Mouse (Mus musculus) heart, embryonic 10.5 days (tissue): Measurements from ENCODE around the gene Washc4. TPM values are rescaled to one million over a fixed set of nuclear protein-coding genes. Genes with fewer than 3 reads are reported as not detected.
A peak's percentile ranks its signal among the peaks of the same experiment; 100 is the strongest.

Source experiments
- DNase-seq: peaks from one replicate; pipeline ENCODE4 v3.0.0-alpha.2; 2017; ENCODE audit warnings: low spot score
- H3K27ac ChIP-seq: fragments of 300-500 bp; sonication (generic); 2 replicates; pipeline ENCODE4 v1.5.1; 2016; ENCODE audit warnings: mild to moderate bottlenecking
- H3K27me3 ChIP-seq: fragments of 300-500 bp; sonication (generic); 2 replicates; pipeline ENCODE4 v1.6.1; 2016; ENCODE audit warnings: mild to moderate bottlenecking; ENCODE audit not compliant: poor library complexity, insufficient read depth, severe bottlenecking
- H3K36me3 ChIP-seq: fragments of 300-500 bp; sonication (generic); 2 replicates; pipeline ENCODE4 v1.6.1; 2016; ENCODE audit warnings: mild to moderate bottlenecking, moderate library complexity
- H3K4me1 ChIP-seq: fragments of 300-500 bp; sonication (generic); 2 replicates; pipeline ENCODE4 v1.6.1; 2016; ENCODE audit warnings: mild to moderate bottlenecking
- H3K4me3 ChIP-seq: fragments of 300-500 bp; sonication (generic); 2 replicates; pipeline ENCODE4 v1.5.1; 2016; ENCODE audit warnings: mild to moderate bottlenecking, moderate library complexity
- H3K9me3 ChIP-seq: fragments of 300-500 bp; sonication (generic); 2 replicates; pipeline ENCODE4 v1.6.1; 2016; ENCODE audit warnings: mild to moderate bottlenecking, moderate library complexity
- WGBS: fragments of 180-500 bp; shearing (Covaris S2); methylation state at CpG from one replicate; pipeline ENCODE4 v1.1.7; 2016; 5-methylcytosine and 5-hydroxymethylcytosine counted together
- polyA plus RNA-seq: library from polyadenylated mRNA; unstranded; fragments of >200 nt; fragmentation: Nextera tagmentation; extraction: Ambion mirVana; gene quantifications from 2 replicates; pipeline ENCODE4 v1.2.1, GENCODE M21; 2016

Washc4 gene
- polyA plus RNA-seq, 1 experiment from 2014 or later = 29.6 TPM

DNA sequence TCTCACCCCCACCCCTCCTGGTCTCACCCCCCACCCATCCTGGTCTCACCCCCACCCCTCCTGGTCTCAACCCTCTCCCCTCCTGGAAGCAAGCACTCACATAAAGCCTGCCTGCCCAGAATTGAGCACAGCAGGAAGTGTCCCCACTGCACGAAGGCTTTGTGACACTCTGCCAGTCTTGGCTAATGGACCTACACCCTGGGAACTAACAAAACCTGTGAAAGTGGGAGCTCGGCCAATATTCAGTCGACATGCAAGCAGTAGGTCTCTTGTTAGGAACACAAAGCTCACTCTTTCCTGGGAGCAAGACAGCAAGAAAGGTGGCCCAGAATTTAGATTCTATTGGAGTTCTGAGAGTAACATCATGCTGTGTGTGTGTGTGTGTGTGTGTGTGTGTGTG lies 87.3 kb downstream of the Washc4 start:
- WGBS = 58% methylated on average over 3 of the region's 3 CpGs
- H3K4me1 ChIP-seq = peaks cover 55% of the 10 kb centered on the region
- no peaks in the 10 kb centered on the region for H3K9me3 ChIP-seq
- H3K27me3 ChIP-seq = no peaks in the 10 kb centered on the region
- no peak overlapping the region for H3K27ac ChIP-seq
- no peak for DNase-seq
- no peak overlapping the region for H3K4me3 ChIP-seq
- peaks cover 42% of the 10 kb centered on the region for H3K36me3 ChIP-seq

DNA sequence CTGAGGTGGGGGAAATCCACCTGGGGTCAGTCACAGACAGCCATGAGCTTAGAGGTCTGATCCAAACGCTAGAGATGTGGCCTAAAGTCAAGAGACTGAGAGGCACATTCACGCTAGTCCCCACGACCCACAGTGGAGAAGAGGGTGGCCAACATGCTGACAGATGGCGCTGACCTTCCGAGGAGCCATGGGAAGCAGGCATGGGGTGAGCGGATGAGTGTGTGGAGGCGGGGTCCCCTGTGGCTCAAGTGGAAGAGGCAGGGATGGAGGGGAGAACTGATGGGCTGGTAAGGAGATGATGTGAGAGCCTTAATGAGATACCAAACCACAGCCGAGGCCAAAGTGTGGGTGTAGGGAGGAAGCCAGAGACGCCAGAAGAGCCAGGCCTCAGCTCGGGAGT lies 88.2 kb downstream of the Washc4 start:
- Histone ChIP-seq H3K27me3 (no peaks in the 10 kb centered on the region), H3K27ac (no peak overlapping the region; the same call in 1 of the 2 replicates), H3K4me1 (peaks cover 58% of the 10 kb centered on the region), H3K9me3 (no peaks in the 10 kb centered on the region), H3K36me3 (peaks cover 37% of the 10 kb centered on the region), H3K4me3 (no peak overlapping the region)
- 80% methylated on average over 10 of the region's 10 CpGs for WGBS
- no peak for DNase-seq

DNA sequence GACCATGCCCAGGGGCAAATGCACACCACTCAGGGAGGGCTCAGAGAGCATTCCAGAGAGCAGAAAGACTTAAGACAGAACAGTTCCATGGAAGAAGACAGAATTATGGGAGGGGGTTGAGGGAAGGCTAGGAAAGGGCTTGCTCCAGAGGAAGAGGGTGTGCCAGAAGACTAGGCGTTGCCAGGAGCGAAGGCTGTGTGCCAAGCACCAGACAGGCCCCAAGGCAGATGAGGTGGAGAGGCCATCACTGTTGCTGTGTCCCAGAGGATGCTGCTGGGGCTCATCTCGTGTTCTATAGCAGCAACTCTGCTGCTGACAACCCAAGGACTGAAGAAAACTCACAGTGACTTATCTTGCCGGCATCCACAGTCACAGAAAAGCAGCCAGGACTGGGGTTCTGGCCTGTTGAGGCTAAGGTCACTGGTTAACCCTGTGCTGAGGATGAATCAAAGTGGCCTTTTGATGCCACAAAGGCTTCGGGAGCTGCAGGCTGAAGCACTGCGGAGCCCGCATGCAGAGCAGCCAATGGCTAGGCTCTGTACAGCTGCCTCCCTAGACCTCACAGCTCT lies 89.3 kb downstream of the Washc4 start:
- Histone ChIP-seq H3K27me3 (no peaks in the 10 kb centered on the region), H3K9me3 (no peaks in the 10 kb centered on the region), H3K4me3 (no peak overlapping the region), H3K27ac (no peak overlapping the region), H3K4me1 (peaks cover 63% of the 10 kb centered on the region), H3K36me3 (peaks cover 27% of the 10 kb centered on the region)
- 87% methylated on average over 7 of the region's 7 CpGs for WGBS
- no peak for DNase-seq

DNA sequence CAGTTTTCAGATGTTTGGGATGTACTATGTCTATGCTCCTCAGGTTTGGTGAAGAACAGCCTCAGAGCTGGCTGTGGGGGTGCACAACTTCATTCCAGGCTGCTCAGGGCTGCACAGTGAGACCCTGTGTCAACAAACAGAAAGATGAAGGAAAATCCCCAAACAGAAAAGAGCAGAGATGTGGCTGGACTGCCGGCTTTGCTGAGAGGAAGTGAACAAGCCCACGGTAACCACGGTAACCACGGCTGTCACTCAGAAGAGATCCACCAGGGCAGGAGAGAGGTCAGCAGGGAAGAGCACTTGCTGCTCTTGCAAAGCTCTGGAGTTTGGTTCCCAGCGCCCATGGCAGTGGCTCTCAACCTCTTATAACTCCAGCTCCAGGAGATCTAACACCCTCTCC lies 90.9 kb downstream of the Washc4 start:
- 33% methylated on average over 5 of the region's 5 CpGs for WGBS
- H3K36me3 ChIP-seq = peaks cover 17% of the 10 kb centered on the region
- no peak for DNase-seq

DNA sequence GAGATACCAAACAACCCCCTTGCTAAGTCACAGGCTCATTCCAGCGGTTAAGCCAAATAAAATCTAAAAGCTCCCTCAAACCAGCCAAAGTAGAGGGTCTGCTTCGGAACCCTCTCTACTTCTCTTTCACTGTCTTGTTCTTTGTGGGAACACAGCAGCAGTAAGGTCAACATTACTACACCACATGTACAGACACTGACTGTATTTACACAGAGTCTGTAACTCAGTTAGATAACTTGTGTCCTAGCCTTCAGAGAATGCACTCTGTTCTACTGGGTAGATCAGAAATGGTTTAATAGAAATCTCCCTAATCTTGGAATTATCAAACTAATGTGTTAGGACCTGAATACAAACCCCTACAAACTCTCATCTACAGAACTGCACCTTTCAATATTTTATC lies 92.6 kb downstream of the Washc4 start:
- Histone ChIP-seq H3K9me3 (no peaks in the 10 kb centered on the region), H3K4me1 (peaks cover 47% of the 10 kb centered on the region), H3K27me3 (no peaks in the 10 kb centered on the region), H3K36me3 (peaks cover 16% of the 10 kb centered on the region), H3K27ac (peak overlapping the region; percentile 62; the same call in 1 of the 2 replicates), H3K4me3 (no peak overlapping the region)
- DNase-seq = no peak
- 89% methylated on average over 2 of the region's 2 CpGs for WGBS

More for the DNA sequence above, 90.9 kb downstream of the Washc4 start:
- Histone ChIP-seq H3K27ac (no peak overlapping the region), H3K9me3 (no peaks in the 10 kb centered on the region), H3K27me3 (no peaks in the 10 kb centered on the region), H3K4me3 (no peak overlapping the region), H3K4me1 (peaks cover 52% of the 10 kb centered on the region)

DNA sequence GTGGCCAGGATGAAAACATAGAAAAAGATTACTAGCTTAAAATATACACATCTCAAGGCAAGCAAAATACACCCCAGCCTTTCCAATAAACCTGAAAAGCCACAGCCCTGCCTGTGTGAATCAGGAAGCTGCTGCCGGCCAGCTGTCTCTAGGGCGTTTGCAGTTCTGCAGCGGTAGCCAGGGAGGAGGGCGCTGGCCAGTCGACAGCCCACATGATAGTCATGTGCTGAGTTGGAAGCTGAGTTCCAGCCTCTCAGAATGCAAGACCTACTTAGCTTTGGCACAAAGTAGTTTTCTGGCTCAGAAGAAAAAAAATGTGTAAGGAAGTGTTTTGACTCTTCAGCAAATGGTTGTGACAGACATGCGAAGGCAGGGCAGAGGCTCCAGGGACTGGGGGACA lies 93.7 kb downstream of the Washc4 start:
- Histone ChIP-seq H3K4me1 (peaks cover 43% of the 10 kb centered on the region), H3K36me3 (peaks cover 10% of the 10 kb centered on the region), H3K27ac (peak overlapping the region; percentile 67; the same call in 1 of the 2 replicates), H3K9me3 (no peaks in the 10 kb centered on the region), H3K27me3 (no peaks in the 10 kb centered on the region), H3K4me3 (no peak overlapping the region)
- DNase-seq = peak; percentile 87
- WGBS = 20% methylated on average over 6 of the region's 6 CpGs

DNA sequence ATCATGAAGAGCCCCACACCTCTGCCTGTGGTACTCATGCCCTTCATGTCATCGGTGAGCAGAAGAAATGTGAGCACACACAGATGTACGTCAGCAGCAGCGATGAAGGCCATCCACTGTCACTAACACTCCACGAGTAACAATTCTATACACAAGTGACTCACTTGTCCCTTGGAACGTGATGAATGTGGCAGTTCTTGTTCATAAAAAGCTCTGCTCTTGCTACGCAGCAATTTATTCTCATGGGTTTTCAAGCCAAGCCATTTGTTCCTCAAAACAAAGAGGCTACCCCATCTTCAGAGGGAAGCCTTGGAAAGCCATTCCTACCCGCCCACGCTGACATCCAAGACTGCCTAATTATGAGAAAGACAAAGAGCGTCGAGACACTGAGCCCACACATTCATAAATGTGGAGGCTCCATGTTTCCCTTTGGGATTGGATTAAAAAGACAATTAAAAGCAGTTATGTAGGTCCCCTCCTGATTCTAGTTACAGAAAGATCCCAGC lies 96.4 kb downstream of the Washc4 start:
- Histone ChIP-seq H3K4me1 (peaks cover 48% of the 10 kb centered on the region), H3K27me3 (no peaks in the 10 kb centered on the region), H3K27ac (no peak overlapping the region), H3K9me3 (no peaks in the 10 kb centered on the region), H3K4me3 (no peak overlapping the region), H3K36me3 (peaks cover 5% of the 10 kb centered on the region; the same call in 1 of the 2 replicates)
- no peak for DNase-seq
- WGBS = 89% methylated on average over 10 of the region's 10 CpGs

DNA sequence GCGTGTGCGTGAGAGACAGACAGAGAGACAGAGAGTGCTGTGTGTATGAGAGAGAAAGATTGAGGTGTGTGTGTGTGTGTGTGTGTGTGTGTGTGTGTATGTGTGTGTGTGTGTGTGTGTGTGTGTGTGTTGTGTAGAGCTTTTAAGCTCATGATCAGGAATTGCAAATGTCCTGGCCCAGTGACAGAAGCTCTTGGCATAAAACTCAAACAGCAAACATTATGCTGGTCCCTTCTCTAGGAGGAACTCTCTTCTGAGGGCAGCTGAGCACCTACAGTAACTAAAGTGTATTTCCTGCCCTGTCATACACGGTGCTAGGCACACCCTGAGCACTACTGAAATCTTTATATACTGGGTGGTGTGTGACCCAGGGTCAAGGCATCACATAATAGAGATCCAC lies 98.1 kb downstream of the Washc4 start:
- no peaks in the 10 kb centered on the region for H3K9me3 ChIP-seq
- peaks cover 5% of the 10 kb centered on the region; the same call in 1 of the 2 replicates for H3K36me3 ChIP-seq
- WGBS = 73% methylated on average over 3 of the region's 3 CpGs
- H3K27me3 ChIP-seq = no peaks in the 10 kb centered on the region
- 0 out of 2 replicates have a peak overlapping the region, but pooled peaks have one; percentile 16 for H3K27ac ChIP-seq
- no peak for DNase-seq
- H3K4me1 ChIP-seq = peaks cover 52% of the 10 kb centered on the region
- no peak overlapping the region for H3K4me3 ChIP-seq

DNA sequence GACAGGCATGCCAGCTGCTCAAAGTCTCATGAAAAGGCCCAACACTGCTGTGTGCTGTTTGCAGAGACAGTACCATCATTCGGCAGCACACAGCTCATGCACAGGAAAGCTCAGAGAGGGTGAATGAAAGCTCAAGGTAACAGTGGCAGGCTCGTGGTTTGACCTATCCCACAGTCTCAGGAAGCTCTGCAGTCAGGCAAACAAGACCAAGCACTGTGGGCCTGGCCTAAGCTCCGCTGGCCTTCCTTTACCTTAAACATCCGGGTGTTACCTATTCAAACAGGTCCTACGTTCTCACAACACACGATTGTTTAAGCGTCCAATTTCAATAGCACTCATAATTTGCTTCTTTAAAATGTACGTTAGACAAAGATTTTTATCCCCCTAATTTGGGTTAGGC lies 100.6 kb downstream of the Washc4 start:
- Histone ChIP-seq H3K4me3 (peak overlapping the region; percentile 32; the same call in 1 of the 2 replicates), H3K27me3 (no peaks in the 10 kb centered on the region), H3K4me1 (peaks cover 63% of the 10 kb centered on the region), H3K27ac (peak overlapping the region; percentile 87; the same call in 1 of the 2 replicates), H3K36me3 (peaks cover 3% of the 10 kb centered on the region; the same call in 1 of the 2 replicates), H3K9me3 (no peaks in the 10 kb centered on the region)
- 78% methylated on average over 8 of the region's 8 CpGs for WGBS
- DNase-seq = no peak

DNA sequence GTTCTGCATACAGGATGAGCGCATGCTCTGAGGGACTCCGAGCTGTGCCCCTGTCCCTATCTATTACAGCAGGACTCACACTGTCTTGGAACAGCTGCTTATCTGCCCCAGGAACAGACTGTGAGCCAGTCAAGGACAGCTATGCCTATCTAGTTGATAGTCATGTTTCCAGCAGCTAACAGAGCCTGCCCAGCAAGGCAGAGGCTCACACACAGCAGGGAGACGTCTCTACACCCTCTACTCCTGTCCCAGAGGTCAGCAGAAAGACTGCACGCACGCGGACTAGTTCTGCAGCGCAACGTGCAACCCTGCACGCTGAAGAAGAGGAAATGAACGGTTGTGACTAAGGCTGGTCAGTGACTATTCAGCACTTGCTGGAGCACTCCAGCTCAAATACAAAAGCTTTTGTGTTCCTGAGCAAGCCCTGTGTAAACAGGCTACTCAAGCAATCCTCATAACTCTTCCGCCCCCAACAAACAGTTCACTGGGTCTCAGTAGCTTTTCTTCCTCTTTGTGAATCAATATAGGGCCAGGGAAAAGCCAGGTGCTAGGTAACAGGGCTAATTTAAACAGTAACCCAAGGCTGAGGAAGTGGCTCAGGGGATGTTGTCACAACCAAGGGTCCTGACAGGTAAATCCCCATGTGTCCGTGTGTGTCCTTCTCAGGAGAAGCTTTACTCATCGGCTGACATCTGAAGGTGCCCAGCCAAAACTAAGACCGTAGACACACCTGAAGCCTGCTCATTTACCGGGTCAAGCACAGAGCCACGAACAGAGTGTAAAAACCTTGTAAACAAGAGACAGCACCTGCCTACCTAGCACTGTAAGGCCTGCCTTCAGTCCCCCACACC lies 101.5 kb downstream of the Washc4 start:
- H3K9me3 ChIP-seq = no peaks in the 10 kb centered on the region
- H3K27ac ChIP-seq = peak overlapping the region; percentile 87
- peaks cover 65% of the 10 kb centered on the region for H3K4me1 ChIP-seq
- DNase-seq = peak; percentile 94
- WGBS = 46% methylated on average over 16 of the region's 16 CpGs
- 0 out of 2 replicates have a peak, but pooled peaks cover 2% of the 10 kb centered on the region for H3K36me3 ChIP-seq
- no peaks in the 10 kb centered on the region for H3K27me3 ChIP-seq
- peak overlapping the region; percentile 32; the same call in 1 of the 2 replicates for H3K4me3 ChIP-seq

DNA sequence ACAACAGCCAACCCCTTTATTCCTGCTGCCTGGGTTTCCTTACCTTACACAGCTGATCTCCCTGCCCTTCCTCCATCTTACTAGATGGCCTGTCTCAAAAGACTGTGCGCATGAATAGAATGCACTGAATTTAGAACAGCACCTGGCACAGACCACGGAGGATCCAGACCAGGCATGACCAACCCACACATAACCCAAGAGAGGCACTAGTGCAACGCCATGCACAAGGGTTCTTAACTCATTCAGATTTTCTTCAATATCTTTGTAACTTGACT lies 102.1 kb downstream of the Washc4 start:
- no peaks in the 10 kb centered on the region for H3K27me3 ChIP-seq
- peaks cover 65% of the 10 kb centered on the region for H3K4me1 ChIP-seq
- H3K27ac ChIP-seq = peak overlapping the region; percentile 87
- no peaks in the 10 kb centered on the region for H3K9me3 ChIP-seq
- H3K4me3 ChIP-seq = no peak overlapping the region
- no peak for DNase-seq
- WGBS = 90% methylated on average over 3 of the region's 3 CpGs
- 0 out of 2 replicates have a peak, but pooled peaks cover 2% of the 10 kb centered on the region for H3K36me3 ChIP-seq
